Mouse (Mus musculus) pancreas, adult 10 weeks (tissue): ENCODE results near the gene Hoxb3. TPM values are rescaled to one million over a fixed set of nuclear protein-coding genes. Genes with fewer than 3 reads are reported as not detected.

Source experiments
- polyA plus RNA-seq: library from polyadenylated mRNA; stranded (reverse); fragments of 350-450 nt; fragmentation: Illumina TruSeq; extraction: RNeasy Lipid Tissue Mini Kit (QIAGEN cat#74804); gene quantifications from one replicate; pipeline ENCODE4 v1.2.3, GENCODE M21; 2015; ENCODE audit warnings: low read depth, low replicate concordance; ENCODE audit not compliant: insufficient read depth

Gene Hoxb3
- polyA plus RNA-seq, result 0.90 TPM

DNA sequence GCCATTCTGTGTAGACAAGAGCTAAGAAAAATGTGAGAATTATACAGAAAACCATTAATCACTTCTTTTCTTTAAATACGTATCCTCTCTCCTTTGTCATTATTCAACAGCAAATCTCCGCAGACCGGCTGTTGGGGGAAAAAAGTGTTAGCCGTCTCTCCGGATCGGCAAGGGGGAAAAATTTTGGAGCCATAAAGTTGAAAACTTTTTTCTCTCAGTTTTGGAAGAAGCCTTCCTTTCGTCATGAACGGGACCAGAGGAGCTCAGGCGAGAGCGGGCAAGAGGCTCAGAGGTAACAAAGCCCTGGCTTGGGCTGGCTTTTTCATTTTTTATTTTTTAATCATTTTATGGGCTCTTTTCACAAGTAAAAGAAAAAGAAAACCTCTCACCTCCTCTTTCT is at the start of gene Hoxb3:
Gene Hoxb3 (plus strand): TSS at position 173 of the 400 bp plus-strand sequence.

GRCm38 (mm10) chr11:96281855-96282570 is 41.1 kb upstream of the Hoxb3 start, which contains the start of gene Hoxb8:
Gene Hoxb8, plus strand, starts transcription at chr11:96281905.

DNA sequence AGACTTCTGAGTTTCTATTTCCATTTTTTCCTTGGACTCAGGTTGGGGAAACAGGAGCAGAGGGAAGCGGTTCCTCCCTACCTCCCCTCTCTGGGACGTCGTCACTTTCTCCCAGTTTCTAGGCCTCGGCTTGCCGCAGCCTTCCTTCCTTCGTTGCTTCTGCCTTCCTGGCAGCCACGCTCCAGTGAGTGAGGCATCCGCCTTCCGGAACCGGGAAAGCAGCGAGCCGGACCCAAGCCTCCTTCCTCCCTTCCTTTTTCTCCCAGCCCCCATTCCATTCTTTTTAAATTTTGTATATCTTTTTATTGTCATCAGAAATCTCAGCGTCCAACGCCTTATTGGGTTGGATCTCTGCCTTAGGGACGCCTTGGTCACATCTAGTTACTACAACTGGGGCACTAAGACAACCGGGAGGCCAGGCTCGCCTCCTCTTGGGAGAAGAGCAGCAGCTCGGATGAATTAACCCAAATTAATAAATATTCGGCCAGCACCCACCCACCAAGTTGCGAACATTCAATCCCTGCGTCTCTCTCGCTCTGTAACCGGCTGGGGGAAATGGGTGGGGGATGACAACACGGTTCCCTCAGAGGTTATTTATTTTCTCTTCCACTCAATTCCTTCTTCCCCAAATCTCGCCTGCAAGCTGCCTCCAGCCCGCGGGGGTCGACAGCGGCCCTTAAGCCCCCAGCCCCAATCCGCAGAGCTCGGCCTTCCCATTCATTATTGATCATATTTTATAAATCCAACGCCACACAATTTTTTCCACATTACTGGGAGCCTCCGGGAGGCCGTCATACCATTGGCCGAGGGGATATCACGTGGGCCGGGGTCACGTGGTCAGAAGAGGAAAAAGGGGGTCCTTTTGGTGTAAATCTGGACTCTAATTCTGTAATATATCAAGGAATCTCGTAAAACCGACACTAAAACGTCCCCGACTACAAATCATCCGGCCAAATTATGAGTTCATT is 37.1 kb upstream of the Hoxb3 start, which contains the start of gene Hoxb7:
Gene Hoxb7 (plus strand): TSS at position 853 of the 968 bp plus-strand sequence.

GRCm38 (mm10) chr11:96291681-96292564 is 31.2 kb upstream of the Hoxb3 start, which contains the start of gene Hoxb6:
Gene Hoxb6, plus strand, starts transcription at chr11:96292476.

GRCm38 (mm10) chr11:96303151-96304099 is 19.7 kb upstream of the Hoxb3 start, which contains the start of gene Hoxb5:
Gene Hoxb5, plus strand, starts transcription at chr11:96303336.

GRCm38 (mm10) chr11:96317608-96318367 is 5.3 kb upstream of the Hoxb3 start, which contains the start of gene Hoxb4:
Gene Hoxb4, plus strand, starts transcription at chr11:96318267.

DNA sequence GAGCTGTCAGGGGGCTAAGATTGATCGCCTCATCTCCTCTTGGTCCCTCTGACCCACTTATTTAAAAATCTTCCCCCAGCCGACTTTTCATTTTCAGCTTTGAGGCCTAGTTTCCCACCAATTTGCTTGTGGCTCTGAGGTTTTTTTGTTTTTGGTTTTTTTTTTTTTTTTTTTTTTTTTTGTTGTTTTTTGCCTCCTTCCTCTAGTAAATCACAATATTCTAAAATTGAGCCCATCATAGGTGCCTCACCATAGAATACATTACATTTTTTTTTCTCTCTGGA is 27.2 kb downstream of the Hoxb3 start, which contains the start of gene Hoxb2:
Gene Hoxb2 (plus strand): TSS at position 185 of the 284 bp plus-strand sequence.

DNA sequence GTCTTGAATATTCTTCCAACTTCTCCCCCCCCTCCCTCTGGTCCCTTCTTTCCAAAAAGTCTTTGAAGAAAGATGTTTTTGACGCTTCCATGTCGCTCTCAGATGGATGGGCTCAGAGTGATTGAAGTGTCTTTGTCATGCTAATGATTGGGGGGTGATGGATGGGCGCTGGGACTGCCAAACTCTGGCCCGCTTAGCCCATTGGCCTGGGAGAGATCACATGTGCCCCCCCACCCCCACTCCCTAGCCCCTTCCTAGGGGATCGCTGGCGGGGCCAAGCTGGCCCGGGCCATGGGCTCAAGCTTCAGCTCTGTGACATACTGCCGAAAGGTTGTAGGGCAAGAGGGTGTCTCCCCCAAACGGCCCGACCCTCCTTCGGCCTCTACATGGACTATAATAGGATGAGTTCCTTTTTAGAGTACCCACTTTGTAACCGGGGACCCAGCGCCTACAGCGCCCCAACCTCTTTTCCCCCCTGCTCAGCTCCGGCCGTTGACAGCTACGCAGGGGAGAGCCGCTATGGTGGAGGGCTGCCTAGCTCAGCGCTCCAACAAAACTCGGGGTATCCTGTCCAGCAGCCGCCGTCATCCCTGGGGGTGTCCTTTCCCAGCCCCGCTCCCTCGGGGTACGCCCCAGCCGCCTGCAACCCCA is 42.4 kb downstream of the Hoxb3 start, which contains the start of gene Hoxb1:
Gene Hoxb1 (plus strand): TSS at position 312 of the 651 bp plus-strand sequence.

Other genes with a start within 250 kb of the Hoxb3 start
- 111 TPM for gene Atp5g1, start 247.7 kb upstream of the Hoxb3 start, polyA plus RNA-seq
- gene Calcoco2, start 211.4 kb upstream of the Hoxb3 start, polyA plus RNA-seq, result not detected
- gene Ttll6, start 189.5 kb upstream of the Hoxb3 start, polyA plus RNA-seq, result 1.1 TPM
- not detected for gene Hoxb13, start 129.0 kb upstream of the Hoxb3 start, polyA plus RNA-seq
- gene Hoxb9, start 51.9 kb upstream of the Hoxb3 start, polyA plus RNA-seq, result 0.41 TPM
- gene Hoxb8, start 41.4 kb upstream of the Hoxb3 start, polyA plus RNA-seq, result 0.50 TPM
- gene Hoxb7, start 36.7 kb upstream of the Hoxb3 start, polyA plus RNA-seq, result 0.66 TPM
- gene Hoxb6, start 30.9 kb upstream of the Hoxb3 start, polyA plus RNA-seq, result 2.0 TPM
- gene Hoxb5, start 20.0 kb upstream of the Hoxb3 start, polyA plus RNA-seq, result 2.0 TPM
- 1.9 TPM for gene Hoxb4, start 5.1 kb upstream of the Hoxb3 start, polyA plus RNA-seq
- gene Hoxb2, start 27.2 kb downstream of the Hoxb3 start, polyA plus RNA-seq, result 2.9 TPM
- gene Hoxb1, start 42.4 kb downstream of the Hoxb3 start, polyA plus RNA-seq, result not detected
- gene Skap1, start 141.3 kb downstream of the Hoxb3 start, polyA plus RNA-seq, result 2.5 TPM